Mouse (Mus musculus) liver, embryonic 15.5 days (tissue): ENCODE data around the gene Tex11. TPM values are rescaled to one million over a fixed set of nuclear protein-coding genes. Genes with fewer than 3 reads are reported as not detected.

Experiments
- polyA plus RNA-seq: library from polyadenylated mRNA; unstranded; fragments of >200 nt; fragmentation: Nextera tagmentation; extraction: Ambion mirVana; gene quantifications from 2 replicates; pipeline ENCODE4 v1.2.1, GENCODE M21; 2015

The Tex11 gene
- polyA plus RNA-seq, 1 experiment from 2014 or later = not detected

Other genes starting within 250 kb of the Tex11 start
- 0.23 and 0.31 TPM in 2 replicates for gene Slc7a3, start 26.4 kb upstream of the Tex11 start, polyA plus RNA-seq
- 15.9 and 18.1 TPM in 2 replicates for gene Snx12, start 162.9 kb upstream of the Tex11 start, polyA plus RNA-seq
- 1.5 TPM in 2 replicates for gene Foxo4, start 194.9 kb upstream of the Tex11 start, polyA plus RNA-seq
- not detected in 2 replicates for gene Gm614, start 204.3 kb upstream of the Tex11 start, polyA plus RNA-seq
- 9.4 and 9.6 TPM in 2 replicates for gene Il2rg, start 208.6 kb upstream of the Tex11 start, polyA plus RNA-seq
- gene Gm20489, start 209.4 kb upstream of the Tex11 start, polyA plus RNA-seq = not detected in 2 replicates
- gene Med12, start 214.4 kb upstream of the Tex11 start, polyA plus RNA-seq = 21.4 and 23.1 TPM in 2 replicates
- 0.06 and 0.08 TPM in 2 replicates for gene Nlgn3, start 239.5 kb upstream of the Tex11 start, polyA plus RNA-seq